Mouse (Mus musculus) kidney, postnatal 10 days (tissue): ENCODE results near the gene Hspb7.

Source experiments
- DNase-seq: peaks from one replicate; pipeline ENCODE4 v3.0.0; 2021; ENCODE audit warnings: mixed read lengths

Hspb7 gene

GRCm38 (mm10) chr4:141420192-141420829 lies at the start of gene Hspb7:
Gene Hspb7 (plus strand): TSS chr4:141420779.
- DNase-seq, result no peak

DNA sequence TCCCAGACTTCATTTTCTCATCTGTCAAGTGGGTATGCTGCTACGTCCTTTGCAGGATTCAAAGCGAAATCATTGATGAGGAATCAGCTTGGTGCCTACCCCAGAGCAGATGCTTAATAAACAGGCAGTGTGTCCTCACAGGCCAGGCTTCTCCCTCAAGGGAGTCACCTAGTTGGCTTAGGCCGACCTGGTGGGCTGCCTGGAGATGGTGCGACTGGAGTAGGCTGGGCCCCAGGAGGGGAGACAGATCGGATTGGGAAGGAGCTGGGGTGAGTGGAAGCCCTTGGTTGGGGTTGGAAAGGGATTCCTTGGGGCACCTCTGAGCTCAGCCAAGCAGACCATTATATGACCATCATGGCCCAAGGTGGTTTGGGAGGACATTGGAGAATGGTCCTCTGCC lies 48.2 kb upstream of the Hspb7 start:
- DNase-seq, result no peak

DNA sequence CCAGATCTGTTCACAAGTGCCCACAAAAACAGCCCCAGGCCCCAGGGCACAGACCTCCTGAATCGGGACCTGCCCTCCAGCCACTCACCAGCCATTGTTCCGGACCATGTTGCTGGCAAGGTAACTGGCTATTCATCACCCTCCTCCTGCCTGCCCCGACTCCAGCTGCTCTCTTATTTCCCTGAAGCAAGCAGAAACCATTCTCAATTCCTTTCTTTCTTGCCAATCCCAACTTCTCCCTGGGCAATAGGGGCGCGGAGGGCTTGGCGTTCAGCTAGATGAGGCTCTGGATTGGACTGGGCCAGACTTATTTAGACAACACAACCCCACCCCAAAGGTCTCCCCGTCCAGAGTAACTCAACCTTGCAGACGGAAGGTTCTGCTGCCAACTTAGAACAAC lies 40.9 kb upstream of the Hspb7 start:
- no peak for DNase-seq

- peak; percentile 61 for DNase-seq
Measured at GRCm38 (mm10) chr4:141382406-141382805, 38.2 kb upstream of the Hspb7 start.

DNA sequence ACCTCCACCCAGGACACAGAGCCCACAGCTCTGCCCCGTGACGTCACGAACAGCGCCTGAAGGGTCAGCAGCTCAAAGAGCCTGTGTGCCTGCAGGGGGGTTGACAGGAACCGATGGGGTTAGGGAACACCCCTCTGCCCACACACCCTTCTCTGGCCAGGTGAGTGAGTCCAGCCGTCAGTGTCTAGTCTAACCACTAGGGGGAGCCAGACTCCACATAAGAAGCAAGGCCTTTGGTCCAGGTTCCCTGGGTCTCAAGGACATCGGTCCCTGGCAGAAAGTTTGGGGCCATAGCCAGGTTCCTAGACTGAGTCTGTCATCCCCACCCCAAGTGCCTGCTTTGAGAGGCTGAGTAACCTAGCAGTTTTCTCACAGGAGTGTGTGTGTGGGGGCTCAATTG lies 35.3 kb upstream of the Hspb7 start:
- peak; percentile 72 for DNase-seq

DNA sequence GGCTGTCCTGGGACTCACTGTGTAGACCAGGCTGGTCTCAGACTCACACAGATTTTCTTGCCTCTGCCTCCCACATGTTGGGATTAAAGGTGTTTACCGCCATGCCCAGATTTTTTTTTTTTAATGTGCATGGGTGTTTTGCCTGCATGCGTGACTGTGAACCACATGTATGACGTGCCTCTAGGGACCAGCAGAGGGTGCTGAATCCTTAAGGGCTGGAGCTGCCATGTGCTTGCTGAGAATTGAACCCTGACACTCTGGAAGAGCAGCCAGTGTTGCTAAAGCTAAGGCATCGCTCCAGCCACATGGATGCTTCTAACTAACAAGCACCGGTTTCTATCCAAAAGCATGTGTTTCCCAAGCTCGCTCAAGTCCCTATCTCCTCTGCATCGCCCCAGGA lies 34.4 kb upstream of the Hspb7 start:
- DNase-seq, result no peak

- peak; percentile 89 for DNase-seq
Measured at GRCm38 (mm10) chr4:141387093-141387784, 33.3 kb upstream of the Hspb7 start.

GRCm38 (mm10) chr4:141387933-141388332 lies 32.6 kb upstream of the Hspb7 start:
- DNase-seq, result no peak

DNA sequence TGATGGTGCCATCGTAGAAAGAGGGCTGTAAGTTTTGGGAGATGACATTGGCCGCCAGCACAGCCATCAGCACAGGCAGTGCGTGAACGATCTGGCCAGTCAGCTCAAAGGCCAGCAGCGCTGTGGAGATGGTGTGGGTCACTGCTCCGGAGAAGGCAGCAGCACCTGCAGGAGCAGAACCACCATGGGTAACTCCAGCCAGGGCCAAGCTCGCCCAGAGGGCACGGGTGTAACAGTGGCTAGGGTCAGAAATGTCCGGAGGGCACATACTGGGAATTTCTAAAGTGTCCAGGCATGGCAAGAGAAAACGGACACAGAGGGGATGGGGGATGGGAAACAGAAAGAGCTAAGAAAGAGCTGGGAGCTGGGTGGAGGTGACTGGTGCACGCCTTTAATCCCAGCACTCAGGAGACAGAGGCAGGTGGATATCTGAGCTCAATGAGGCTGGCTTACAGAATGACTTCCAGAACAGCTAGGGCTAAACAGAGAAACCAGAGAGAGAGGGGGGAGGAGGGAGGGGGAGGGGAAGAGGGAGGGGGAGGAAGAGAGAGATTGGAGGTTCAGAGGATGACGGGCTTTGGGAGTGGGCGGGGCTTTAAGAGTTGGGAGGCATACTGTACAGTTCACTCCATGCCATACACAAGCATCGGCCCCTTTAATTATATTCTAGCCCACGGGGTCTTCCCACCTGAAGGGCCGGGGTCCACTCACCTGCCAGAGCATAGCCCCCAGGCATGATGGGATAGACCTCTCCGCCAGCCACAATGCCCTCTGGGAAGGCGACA lies 31.0 kb upstream of the Hspb7 start:
- no peak for DNase-seq

DNA sequence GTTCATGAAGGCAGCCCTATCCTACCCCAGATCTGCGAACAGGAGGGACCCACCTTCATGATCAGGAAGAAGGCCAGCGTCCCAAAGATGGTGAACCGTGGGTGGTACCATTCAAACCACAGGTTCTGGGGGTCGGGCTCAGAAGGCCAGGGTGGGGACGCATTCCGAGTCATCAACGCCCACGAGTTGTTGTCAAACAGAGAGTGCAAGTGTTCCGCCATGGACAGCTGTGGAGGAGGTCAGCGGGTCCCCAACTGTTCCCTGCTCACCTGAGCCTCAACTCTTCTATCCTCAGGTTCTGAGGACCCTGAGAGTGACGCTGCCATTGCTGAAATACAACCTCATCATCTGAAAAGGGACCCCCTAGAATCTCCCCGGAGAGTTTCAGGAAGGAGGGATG lies 29.3 kb upstream of the Hspb7 start:
- no peak for DNase-seq

DNA sequence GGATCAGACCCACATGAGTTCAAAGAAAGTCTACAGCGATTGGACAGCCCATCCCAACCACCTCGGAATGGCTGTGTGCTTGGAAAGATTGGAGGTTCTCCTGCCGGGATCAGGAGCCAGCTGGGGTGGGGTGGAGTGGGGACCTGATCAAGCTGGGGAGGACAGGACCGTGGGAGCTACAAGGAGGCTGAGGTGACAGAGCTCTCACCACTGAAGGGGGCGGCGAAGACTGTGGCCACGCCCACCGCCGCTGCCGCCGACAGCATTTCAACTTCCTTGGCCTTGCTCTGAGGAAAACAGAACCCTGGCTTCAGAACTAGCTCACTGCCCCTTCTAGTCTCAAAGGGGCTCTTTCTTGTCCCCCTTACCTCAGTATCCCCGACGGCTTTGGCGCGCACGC lies 25.8 kb upstream of the Hspb7 start:
- peak; percentile 55 for DNase-seq

DNA sequence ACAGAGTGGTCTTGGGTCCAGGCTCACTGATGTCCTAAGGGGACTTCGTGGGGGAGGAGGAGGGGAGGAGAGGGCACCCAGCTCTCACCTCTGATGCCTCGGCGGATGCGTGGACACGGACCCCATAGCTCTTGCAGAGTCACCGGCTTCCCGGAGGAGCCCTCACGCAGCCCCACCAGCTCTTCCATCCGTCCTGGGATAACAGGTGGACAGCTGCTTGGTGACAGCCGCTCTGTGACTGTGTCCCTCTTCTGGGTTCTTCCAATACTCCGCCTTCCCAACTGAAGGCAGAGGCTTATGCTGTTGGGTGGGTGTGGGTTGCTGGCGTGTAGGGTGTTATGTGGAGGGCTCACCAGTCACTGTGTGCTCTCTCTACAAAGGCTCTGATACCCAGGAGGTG lies 22.7 kb upstream of the Hspb7 start:
- no peak for DNase-seq

DNA sequence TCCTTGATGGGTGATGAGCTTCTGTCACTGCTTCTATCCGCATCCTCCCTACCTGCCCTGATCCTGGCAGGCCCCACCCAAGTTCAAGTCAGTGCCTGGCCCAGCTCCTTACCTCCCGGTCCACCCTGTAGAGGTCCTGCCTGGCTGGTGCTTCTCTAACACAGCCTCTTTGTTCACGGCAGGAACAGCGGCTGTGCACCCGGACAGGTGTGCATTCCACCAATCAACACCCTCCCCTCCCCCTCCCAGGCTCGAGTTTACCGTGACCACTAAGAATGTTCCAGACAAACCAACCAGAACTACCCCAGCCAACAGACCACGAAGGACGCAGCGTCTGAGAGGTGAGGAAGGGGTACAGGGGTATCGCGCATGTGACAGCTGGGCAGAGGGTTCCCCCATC lies 22.0 kb upstream of the Hspb7 start, which contains the start of gene Clcnka:
Clcnka (minus strand) TSS at position 180 of the 400 bp plus-strand sequence.
- peak; percentile 71 for DNase-seq

DNA sequence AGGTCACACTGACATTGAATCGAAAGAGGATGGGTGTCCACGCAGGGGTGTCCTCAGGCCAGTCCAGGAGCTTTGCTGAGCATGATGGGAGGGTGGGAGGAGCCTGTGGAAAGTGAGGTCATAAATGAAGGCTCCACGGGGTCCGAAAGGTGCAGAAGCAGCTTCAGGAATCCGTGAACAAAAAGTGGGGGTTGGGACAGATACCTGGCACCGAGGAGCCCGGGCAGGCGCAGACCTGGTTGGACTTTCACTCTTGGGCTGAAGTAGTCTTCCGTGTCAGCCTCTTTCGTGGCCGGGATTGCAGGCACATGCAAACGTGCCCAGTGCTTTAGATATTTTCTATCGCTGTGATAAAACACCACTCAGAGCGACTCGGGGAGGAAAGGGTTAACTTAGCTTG lies 20.4 kb upstream of the Hspb7 start:
- no peak for DNase-seq

DNA sequence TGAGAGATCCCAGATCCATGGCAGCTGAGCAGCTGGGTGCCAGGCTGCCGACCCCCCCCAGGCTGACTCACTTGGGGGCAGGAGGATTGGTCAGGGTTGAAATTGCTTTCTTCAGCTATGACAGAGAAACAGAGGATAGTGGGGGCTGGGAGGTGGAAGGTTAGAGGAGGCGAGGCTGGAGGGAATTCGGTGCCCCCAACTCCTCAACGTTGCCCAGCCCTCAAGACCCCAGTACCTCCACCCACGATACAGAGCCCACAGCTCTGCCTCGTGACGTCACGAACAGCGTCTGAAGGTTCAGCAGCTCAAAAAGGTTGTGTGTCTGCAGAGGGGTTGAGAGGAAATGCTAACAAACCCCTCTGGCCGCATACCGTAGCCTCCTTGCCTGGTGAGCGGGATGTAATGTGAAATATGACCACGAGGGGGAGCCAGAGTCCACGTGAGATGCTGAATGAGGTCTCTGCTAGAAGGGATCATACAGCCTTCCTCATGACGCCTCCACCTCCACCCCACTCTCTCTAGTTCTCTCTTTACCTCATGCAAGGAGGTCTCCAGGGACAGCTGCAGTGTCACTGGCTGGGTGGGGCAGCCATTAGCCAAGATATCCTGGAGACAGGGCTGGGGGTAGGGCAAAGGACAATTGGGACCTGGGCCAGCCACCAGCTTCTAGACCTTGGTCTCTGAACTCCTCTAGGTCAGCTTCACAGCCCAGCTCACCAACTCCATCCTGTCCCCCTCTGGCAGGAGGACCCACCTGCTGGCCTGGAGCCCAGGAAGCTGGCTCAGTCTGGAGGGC lies 15.9 kb upstream of the Hspb7 start:
- peak; percentile 93 for DNase-seq

DNA sequence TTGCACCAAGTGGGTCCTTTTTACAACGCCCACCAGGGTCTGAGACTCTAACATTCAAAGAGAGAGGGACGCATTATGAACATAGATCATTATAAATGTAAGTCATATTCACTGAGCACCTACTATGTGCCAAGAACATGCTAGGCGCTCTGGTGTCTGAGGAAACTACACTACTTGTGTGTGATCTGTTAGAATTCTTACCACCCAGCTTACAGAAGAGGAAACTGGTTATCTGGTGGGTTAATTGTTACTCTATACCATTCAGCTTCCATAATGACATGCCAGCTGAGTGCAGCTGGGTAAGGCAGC lies 15.3 kb upstream of the Hspb7 start:
- no peak for DNase-seq

DNA sequence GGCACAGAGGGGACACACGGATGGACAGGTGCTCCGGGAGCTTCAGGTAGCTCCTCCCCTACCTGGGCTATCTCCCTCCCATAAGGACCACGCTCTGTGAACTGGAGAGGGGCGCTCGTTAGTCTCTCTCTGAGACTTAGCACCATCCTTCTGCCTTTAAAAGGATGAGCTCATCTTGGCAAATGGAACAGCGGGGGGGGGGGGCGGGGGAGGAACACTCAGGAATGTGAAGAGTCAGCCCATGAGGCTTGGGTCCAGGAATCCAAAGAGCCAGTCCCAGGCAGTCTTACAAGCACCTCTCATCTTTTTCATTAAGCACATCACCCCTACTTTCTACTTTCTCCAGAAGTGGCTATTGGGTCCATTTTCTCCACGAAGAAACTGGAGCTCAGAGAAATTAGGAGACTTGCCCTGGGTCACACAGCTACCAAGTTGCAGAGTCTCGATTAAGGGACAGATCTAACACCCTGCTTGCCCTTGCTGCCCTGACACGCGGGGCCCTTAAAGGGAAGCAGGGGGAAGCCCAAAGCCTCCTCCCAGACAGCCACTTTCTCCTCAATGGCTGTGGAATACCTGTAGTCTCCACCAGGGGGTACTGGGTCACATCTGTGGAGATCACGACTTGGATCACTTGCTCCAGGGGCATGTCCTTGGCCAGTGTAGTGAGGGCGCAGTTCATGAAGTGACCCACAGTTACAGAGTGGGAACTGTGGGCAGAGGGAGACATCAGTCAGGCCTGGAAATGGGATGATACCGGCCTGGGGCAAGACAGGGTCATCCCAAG lies 13.9 kb upstream of the Hspb7 start:
- peak; percentile 71 for DNase-seq

DNA sequence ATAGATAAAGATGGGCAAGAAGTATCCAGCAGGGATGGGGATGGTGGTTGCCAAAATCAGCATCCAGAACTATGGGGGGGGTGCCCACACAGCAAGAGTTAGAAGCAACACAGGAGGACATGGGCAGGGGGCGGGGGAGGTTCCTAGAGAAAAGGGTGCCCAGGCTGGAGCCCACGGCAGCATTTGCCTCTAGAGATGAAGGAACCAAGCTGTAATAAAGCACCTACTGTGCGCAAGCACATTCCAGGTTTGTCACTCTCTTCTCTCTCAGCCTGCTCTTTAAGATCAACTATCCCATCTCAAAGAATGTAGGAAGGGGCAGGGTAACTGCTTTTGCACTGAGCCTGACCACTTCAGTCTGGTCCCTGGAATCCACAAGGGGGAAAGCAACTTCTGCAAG lies 12.0 kb upstream of the Hspb7 start:
- DNase-seq, result no peak

DNA sequence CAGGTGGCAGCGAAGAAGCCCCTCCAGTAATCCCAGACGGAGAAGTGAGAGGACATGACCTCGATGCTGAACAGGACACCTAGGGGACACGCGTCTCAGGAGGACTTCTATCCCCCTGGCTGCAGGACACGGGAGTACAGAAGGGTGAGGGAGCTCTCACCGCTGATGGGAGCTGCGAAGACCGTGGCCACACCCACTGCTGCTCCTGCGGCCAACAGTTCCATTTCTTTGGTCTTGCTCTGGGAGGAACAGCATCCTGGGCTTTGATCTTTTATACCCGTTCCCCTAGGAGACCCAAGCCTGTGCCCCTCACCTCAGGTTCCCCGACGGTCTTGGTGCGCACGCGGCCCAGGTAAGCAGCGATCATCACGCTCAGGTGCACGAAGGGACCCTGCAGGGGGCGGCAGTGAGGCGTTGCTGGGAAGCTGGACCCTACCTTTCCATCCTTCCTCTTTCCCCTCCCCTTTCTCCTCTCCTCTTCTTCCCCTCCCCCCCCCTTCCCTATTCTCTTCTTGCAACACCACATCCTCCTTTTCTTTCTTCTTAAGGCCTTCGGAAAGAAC lies 9.1 kb upstream of the Hspb7 start:
- peak; percentile 57 for DNase-seq

DNA sequence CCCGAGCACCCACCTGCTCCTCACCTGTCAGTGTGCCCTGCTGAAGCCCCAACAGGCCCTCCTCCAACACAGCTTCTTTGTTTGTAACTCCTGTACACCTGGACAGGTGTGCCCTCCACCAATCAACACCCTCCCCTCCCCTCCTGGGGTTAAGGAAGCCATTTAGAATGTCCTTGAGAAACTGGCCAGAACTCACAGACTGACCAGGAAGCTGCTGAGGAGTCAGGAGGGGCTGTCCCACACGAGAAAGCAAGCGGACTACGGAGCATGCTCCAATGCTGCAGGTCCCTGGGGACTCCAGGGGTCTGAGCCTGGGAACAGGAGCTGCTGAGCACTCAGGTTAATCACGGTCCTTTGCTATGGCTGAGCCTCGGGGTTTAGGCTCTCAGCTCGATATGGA lies 4.7 kb upstream of the Hspb7 start, which contains the start of gene Clcnkb:
Clcnkb (minus strand) TSS at position 91 of the 400 bp plus-strand sequence.
- DNase-seq, result peak; percentile 53

DNA sequence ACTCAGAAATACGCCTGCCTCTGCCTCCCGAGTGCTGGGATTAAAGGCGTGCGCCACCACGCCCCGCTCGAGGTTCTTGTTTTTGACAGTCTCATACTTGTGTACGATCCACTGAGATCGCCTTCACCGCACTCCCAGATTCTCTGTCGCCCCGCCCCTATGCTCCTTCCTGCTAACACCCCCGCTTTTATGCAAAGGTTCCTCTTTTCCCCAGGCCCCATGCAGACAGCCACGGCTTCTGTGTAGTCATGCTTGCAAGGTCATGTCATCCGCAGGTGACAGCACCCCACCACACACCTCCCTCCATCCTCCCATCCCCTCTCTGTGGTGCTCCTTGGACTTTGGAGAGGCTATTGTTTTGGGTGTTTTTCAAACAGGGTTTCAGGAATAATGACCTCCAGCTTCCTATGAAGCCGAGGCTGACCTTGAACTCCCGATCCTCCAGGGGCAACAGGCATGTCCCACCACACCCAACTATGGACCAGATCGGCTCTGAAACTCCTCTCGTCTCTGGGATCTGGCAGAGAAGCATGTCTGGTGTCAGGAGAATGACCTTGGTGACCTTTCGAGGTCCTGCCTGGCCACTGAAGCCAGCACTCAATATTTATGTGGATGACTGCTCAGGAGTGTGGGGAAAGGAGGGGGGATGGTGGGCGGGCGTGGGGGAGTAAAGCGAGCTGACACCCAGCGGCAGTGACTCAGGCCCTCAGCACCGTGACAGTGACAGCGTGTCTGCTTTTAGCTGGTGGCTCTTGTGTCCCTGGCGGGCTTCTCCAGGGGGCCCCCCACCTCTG lies 984 bp upstream of the Hspb7 start:
- peak; percentile 60 for DNase-seq
